Mouse (Mus musculus): ENCODE measurements around the gene Tnrc6b.
"Not testable (repeated sequence)": the region's sequence is repeated elsewhere in the genome, so short reads cannot be mapped to it uniquely, and the experiment has no call there.

Gene Tnrc6b

DNA sequence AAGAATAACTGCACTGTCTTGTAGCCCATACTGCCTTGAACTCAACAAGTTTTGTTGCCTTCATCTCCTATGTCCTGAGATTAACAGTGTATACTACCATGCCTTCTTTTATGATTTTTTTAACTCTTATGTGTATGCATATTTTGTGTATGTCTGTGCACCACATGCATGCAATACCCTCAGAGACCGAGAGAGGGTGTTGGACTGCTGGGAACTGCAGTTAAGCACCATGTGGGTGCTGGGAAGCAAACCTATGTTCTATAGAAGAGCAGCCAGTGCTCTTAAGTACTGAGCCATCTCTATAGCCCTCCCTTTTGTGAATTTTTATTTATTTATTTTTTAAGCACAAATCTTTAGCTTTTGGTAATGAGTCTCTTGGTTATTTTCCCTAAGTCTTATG is 202.7 kb downstream of the Tnrc6b start:
- DNase-seq (ENCODE audit: extremely low spot score) = no peak

DNA sequence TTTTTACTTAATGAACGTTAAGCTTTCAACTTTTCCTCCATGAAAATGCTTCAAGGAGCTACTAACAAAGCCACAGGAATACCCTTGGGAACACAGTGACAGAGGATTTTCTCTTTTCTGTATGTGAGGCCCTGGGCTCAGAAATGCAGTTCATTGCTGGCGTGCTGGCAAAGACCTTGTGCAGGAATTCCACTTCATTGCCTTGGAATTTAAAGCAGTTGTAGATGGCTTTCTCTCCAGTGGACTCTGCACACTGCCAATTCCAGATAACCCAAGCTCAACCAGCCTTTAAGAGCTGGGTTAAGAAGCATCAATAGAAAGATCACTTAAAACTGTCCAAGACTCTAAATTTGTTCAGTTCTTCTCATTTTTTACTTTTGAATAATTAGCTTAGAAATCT is 204.7 kb downstream of the Tnrc6b start:
- no peak for DNase-seq (ENCODE audit: extremely low spot score)

DNA sequence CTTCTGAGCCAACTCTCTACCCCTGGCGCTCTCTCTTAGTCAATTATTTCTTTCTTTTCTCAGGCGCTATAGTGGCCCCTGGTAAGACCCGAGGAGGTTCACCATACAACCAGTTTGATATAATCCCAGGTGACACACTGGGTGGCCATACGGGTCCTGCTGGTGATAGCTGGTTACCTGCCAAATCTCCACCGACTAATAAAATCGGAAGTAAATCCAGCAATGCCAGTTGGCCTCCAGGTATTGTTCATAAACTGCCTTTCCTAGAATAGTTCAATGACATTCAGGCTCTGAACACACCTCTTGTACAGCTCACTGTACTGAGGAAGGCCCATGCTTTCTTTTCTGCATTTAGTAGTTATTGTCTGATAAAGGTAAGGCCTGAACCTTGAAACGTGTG is 205.5 kb downstream of the Tnrc6b start:
- DNase-seq (ENCODE audit: extremely low spot score) = no peak

DNA sequence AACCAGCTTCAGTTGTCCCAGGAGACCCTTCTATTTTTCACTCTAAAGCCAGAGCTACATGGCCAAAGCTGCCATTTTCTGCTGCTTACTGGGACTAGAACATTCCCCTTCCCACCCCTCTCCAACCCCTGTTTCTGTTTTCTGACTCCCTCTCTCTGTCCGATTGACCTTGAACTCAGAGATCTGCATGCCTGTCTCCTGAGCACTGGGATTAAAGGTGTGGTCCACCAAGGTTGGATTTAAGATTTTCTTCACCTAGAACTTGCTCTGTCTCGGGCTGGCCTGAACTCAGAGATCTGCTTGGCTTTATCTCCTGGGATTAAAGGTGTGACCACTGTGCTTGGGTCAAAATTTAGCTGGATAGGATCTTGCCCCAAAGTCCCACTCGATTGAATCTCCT is 209.2 kb downstream of the Tnrc6b start:
- no peak for DNase-seq (ENCODE audit: extremely low spot score)

DNA sequence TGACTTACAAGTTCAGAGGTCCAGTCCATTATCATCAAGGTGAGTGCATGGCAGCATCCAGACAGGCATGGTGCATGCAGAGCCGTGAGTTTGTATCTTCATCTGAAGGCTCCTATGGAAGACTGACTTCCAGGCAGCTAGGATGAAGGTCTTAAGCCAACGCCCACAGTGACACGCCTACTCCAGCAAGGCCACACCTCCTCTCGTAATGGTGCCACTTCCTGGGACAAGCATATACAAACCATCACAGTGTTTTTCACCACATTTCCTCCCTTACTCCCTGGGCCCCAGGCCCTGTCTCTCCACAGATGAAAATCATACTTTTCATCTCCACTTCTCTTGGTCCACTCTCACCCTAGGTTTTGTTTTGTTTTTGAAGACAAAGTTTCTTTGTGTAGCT is 210.7 kb downstream of the Tnrc6b start:
- no peak for DNase-seq (ENCODE audit: extremely low spot score)

DNA sequence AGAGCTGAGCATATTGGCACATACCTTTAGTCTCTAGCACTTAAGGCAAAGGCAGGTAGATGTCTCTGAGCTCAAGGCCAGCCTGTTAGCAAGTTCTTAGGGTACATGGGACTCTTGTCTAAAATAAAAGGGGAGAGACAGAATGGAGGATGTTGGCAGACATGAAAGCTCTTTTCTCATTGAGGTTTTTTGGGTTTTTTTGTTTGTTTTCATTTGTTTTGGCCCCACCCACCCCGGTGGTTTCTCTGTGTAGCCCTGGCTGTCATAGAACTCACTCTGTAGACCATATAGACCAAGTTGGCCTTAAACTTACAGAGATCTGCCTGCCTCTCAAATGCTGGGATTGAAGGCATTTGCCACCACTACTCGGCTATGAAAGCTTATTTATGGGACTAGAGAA is 213.1 kb downstream of the Tnrc6b start:
- DNase-seq (ENCODE audit: extremely low spot score) = no peak

DNA sequence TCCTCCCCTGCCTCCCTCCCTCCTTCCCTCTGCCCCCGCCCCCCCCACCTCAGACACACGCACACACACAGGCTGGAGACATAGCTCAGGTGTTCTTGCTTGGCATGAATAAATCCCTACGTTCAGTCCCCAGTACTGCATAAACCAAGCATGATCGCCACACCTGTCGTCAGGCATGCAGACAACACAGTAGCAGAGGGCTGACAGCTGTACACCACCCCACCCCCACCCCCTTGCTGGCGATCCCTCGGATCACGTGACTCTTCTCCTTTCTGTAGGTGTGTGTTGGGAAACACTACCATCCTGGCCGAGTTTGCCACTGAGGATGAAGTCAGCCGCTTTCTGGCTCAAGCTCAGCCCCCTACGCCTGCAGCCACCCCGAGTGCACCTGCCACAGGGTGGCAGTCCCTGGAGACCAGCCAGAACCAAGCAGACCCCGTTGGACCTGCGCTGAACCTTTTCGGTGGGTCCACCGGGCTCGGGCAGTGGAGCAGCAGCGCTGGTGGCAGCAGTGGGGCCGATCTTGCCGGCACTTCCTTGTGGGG is 217.8 kb downstream of the Tnrc6b start:
- DNase-seq (ENCODE audit: extremely low spot score) = no peak

DNA sequence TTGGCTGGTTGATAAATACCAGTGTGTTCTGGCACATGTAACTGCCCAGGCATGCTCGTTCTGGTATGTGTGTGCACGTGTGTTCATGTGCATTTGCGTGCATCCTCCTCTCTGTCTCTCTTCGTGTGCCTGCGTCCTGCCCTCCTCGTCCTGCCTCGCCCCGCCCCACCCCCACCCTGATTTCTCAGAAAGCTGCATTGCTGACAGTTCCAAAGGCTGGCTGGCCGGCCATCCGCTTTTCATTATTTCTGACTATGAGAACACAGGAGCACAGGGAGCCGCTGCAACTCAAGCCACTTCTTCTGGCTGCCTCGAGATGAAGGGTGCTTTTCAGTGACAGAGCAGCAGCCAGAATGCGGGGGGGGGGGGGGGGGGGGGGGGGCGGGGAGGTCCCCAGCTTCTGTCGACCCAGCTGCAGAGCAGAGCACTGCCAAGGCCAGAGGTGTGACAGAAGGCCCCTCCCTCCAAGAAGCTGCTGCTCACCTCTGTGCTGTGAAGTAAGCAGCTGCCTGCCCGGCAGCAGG is 219.0 kb downstream of the Tnrc6b start:
- DNase-seq (ENCODE audit: extremely low spot score) = peak; percentile 39

DNA sequence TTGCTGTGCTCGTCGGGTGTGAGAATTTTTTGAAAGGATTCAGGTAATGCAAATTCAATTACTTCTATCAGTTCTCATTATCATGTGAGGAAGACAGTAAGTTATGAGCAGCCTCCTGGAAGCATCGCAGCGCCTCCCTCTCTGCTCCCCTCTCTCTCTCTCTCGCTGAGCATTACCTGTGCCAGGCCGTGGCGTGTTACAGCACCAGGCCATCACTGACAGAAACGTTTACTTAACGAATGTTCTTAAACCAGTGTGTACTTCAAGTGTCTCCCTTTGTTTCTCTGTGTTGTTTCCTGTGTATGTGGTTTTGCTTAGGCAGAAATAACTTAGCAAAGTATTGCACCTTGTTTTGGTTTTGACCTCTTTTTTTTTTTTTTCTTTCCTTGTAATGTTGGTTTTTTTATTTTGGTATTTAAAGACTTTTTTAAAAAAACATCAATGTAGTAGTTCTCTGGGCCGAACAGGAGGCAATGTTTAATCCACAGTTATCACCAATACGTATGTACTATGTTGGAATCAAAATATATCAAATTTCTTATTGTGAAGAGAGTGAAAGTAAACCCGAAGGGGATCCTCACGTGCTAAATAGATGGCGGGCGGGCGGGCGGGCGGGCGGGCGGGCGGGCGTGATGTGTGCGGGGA is 219.7 kb downstream of the Tnrc6b start:
- DNase-seq (ENCODE audit: extremely low spot score) = not testable (repeated sequence)

DNA sequence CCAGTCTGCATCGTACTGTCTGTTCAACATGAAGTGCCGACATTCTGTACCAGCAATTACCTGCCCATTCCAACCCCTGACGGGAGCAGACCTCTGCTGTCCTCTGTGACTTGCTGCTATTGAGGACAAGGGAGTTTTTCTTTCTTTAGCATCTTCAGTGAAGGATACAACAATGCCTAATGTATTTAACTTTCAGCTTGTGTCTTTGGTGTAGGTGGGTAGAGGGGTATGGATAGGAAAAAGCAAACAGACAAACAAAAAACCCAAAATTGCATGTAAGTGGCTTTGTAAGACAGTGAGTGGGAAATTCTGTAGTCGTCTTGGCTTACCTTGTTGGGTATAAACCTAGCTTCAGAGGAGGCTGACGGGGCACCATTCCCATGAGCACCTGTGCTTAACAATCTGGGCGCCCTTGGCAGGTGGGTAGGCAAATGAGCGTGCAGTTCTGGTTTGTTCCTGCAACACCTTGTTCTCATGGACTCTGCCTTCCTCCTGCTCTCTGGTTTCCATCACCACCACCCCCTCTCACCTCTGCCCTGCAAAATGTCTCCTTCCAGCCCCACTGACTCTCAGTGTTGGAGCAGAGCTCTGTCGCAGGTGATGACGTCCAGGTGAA is 220.3 kb downstream of the Tnrc6b start:
- no peak for DNase-seq (ENCODE audit: extremely low spot score)

DNA sequence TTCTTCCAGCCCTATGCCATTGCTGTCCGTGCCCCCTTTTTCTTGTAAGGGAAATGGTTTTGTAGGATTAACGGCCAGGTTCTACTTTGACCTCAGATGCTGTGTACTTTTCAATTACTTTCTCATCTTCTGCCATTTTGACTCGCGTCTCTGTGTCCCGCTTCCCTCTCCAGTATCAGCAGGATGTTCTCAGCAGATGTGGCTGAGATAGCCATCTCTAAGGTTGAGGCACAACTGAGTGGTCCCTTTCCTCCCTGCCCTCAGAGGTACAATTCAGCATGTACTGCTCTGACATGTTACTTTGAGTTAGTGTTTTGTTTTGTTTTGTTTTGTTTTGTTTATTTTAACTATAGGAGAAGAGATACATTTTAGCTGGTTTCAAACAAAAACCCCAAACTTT is 223.7 kb downstream of the Tnrc6b start:
- no peak for DNase-seq (ENCODE audit: extremely low spot score)

DNA sequence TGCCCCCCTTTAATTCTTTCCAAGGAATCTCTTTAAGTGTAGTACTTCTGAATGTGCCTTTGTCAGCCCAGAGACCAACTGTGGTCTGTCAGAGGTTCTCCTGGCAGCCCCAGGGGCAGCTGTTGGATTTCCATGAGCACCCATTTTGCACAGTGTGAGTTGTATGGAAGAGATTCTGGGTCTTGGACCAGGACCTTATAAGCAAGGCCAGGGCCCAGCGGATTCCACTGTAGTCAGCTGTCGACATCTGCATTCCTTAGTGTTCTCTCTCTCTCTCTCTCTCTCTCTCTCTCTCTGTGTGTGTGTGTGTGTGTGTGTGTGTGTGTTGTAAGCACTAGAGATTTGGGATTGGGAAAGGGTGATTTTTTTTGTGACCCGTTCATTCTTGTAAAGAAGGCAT is 225.6 kb downstream of the Tnrc6b start:
- DNase-seq (ENCODE audit: extremely low spot score) = no peak

DNA sequence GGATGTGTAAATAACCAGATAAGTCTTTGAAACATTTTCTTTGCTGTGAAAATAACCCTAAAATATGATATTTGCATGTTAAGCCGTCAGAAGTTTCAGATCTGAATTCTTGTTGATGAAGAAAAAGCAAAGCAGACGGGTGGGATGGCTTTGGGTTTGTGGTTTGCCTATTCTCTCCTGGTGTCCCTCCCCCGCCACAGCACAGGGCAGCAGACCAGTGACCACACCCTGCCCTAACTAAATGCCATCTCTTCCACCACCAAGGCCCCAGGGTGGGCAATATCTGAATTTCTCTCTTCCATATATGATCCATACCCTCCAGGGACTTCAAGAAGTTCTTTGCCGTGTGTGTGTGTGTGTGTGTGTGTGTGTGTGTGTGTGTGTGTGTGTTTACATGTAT is 227.5 kb downstream of the Tnrc6b start:
- DNase-seq (ENCODE audit: extremely low spot score) = no peak

DNA sequence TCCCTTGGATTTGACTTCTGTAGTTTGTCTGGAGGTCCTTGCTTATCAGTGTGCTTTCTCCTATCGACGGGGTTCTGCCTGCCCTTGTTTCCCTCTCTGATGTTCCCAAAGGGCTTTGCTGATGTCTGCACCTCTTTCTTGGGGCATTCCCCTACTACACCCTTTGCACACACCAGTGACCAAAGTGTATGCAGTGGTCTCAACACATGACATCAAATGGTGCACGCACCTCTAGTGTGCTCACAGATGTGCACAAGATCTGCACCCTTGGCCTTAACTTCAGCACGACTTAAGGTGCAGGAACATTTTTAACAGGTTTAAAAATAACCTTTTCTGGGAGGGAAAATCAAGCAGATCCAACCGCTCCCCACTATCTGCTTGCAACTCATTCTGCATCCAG is 228.3 kb downstream of the Tnrc6b start:
- DNase-seq (ENCODE audit: extremely low spot score) = no peak

DNA sequence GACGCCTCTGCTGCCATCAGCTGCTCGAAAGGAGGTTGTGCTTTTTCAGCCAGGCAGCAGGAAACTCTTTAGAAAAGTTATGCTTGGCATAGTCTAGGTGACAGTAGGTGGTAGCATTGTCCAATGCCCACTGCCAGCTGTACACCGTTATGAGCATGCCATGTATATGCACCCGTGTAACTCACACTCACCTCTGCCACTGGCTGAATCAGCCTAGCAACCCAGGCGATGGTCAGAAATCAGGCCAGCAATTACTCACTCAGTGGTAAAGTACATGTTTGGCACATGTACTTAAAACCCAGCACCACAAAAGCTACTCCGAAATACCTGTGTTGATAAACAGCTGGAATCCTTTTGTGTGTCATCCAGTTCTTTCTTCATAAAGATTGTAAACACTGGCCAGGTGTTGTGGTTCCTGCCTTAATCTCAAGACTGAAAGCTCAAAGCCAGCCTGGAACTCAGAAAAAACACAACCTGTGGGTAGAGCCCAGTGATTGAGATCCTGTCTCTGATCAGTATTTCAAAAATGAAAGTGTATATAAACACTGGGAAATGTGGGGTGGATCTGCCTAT is 230.4 kb downstream of the Tnrc6b start:
- no peak for DNase-seq (ENCODE audit: extremely low spot score)

DNA sequence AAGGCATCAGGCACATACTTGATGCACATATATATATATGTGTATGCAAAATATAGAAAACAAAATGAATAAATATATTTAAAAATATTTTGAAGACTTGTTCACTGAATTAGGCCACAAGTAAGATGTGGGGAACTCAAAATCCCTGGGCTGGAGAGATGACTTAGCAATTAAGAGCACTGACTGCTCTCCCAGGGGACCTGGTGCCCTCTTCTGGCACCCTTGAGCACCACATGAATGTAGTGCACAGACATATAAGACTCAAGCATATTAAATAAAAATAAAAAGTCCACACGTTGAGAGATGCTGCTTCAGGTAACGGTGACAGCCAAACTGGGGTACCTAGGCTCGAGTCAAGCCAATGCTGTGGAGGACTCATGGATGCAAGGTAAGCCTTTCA is 234.7 kb downstream of the Tnrc6b start:
- DNase-seq (ENCODE audit: extremely low spot score) = no peak

DNA sequence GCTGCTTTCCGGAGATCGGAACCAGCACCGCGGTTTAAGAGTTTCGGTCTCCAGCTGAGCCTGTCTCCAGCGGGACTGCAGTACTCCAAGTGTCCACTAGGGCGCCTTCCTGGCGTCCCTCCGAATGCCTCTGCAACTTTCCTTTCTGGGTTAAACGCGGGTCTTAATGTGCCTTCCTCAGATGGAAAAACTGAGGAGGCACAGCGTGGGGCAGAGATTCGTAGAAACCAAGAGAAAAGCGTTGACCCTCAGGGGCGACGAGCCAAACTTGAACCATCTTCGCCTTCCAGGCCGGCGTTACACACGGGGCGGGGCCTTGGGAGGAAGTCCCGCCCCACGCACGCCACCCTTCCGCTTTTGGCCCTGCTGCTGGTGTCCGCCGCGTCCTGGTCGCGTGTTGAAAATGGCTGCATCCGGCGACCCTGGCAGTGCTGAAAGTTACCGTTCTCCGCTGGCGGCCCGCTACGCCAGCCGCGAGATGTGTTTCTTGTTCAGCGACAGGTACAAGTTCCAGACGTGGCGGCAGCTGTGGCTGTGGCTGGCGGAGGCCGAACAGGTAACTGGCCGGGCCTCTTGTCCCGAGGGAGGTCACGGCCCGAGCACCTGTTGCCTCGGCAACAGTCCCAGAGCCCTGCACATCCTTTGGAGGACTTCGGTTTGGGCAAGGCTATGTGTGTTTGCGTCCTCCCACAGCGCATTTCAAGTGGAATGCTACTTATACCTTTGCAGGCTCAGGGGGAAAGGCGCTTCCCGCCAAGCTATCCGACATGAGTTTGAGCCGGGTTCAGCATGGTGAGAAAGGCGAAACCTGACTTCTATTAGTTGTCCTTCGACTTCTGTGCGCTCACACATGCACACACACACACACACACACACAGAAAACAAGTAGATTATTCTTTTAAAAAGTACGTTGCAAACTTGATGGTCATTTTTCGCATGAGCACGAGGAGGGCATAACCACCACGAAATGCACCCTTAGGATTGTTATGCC is 237.3 kb downstream of the Tnrc6b start, which contains the start of gene Adsl:
Adsl (plus strand) TSS at position 346 of the 991 bp plus-strand sequence.
- DNase-seq (ENCODE audit: extremely low spot score) = peak; percentile 93

DNA sequence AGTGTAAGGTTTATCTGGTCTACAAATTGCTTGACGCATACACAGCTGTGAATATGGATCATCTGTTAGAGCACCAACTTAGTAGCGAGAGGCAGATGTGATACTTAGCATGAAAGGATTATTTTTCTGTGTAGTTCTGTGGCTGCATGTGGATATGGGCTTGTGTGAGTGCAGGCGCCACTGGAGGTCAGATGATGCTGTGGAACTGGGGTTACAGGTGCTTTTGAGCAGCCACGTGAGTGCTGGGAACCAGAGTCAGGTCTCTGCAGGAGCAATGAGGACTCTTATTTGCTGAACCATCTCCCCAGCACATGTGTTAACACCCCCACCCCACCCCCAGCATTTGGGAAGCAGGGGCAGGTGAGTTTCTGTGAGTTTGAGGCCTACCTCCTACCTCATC is 238.3 kb downstream of the Tnrc6b start:
- DNase-seq (ENCODE audit: extremely low spot score) = no peak

DNA sequence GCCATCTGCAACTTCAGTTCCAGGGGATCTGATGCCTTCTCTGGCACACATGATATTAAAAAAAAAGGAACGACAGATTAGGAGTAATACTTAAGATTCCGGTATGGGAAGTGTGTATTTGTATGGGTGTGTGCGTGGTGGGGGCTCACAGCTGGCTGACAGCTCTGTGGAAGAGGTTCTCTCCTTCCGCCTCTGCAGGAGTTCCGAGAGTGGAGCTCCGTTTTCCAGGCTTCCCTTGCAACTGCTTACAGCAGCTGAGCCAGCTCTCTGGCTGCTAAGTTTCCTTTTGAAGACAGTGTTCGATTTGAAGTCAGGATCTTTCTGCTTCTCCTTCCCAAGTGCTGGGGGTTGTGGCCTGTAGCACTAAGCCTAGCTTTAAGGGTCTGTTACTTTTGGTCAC is 238.9 kb downstream of the Tnrc6b start:
- no peak for DNase-seq (ENCODE audit: extremely low spot score)

DNA sequence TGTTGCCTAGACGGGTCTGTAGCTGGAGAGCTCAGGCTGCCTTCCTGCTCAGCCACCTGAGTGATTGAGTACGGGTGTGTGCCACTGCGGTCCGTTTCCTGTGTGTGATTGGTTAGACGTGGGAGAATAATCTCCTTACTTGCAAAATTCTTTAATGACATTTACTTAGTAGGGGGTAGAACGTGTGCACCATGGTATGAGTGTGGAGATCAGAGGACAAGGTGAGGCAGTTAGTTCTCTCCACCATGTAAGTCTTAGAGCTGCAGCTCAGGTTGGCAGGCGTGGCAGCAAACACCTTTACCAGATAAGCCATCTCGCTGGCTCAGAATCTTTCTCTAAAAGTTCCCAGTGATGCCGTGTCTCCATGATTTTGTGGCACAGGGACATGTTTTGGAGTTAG is 242.9 kb downstream of the Tnrc6b start:
- DNase-seq (ENCODE audit: extremely low spot score) = no peak

DNA sequence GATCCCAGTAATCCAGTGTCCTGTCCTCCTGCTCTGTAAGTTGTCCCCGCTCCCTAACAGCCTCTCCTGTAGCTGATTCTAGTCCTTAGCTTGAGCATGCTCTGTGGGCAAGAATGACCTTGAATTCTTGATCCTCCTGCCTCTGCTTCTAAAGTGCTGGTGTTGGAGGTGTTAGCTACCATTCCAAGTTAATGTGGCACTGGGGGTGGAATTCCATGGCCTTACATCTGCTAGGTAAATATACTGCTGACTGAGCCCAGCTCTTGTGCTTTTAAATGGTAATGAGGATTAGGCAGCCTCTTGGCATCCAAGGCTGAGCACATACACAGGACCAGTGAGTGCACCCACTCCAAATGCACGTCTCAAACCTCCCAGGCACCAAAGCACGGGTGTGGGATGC is 243.7 kb downstream of the Tnrc6b start:
- no peak for DNase-seq (ENCODE audit: extremely low spot score)
